Mouse (Mus musculus) stomach, postnatal 0 days (tissue): ENCODE data around the gene Pxn.

Experiments
- CTCF ChIP-seq: IDR thresholded peaks from 2 replicates; pipeline ENCODE4 v1.5.1; 2016; ENCODE audit warnings: antibody characterized with exemption, low read depth, mild to moderate bottlenecking, moderate library complexity
- EP300 ChIP-seq: optimal IDR thresholded peaks from 2 replicates; pipeline ENCODE3; 2016; ENCODE audit warnings: antibody characterized with exemption

- no peak for TF ChIP-seq CTCF
- TF ChIP-seq EP300 = no peak
Measured at GRCm38 (mm10) chr5:115551799-115552198, 45.3 kb downstream of the Pxn start.
